Mouse (Mus musculus) megakaryocyte-erythroid progenitor cell, adult 5 weeks (primary cell): ENCODE measurements around the gene Syt9. TPM values are rescaled to one million over a fixed set of nuclear protein-coding genes. Genes with fewer than 3 reads are reported as not detected.

Experiments used
- polyA plus RNA-seq: library from polyadenylated mRNA; stranded (reverse); fragments of >175 nt; gene quantifications from 2 replicates; pipeline ENCODE4 v1.2.3, GENCODE M21; 2012

Gene Syt9
- polyA plus RNA-seq, result not detected in 2 replicates

DNA sequence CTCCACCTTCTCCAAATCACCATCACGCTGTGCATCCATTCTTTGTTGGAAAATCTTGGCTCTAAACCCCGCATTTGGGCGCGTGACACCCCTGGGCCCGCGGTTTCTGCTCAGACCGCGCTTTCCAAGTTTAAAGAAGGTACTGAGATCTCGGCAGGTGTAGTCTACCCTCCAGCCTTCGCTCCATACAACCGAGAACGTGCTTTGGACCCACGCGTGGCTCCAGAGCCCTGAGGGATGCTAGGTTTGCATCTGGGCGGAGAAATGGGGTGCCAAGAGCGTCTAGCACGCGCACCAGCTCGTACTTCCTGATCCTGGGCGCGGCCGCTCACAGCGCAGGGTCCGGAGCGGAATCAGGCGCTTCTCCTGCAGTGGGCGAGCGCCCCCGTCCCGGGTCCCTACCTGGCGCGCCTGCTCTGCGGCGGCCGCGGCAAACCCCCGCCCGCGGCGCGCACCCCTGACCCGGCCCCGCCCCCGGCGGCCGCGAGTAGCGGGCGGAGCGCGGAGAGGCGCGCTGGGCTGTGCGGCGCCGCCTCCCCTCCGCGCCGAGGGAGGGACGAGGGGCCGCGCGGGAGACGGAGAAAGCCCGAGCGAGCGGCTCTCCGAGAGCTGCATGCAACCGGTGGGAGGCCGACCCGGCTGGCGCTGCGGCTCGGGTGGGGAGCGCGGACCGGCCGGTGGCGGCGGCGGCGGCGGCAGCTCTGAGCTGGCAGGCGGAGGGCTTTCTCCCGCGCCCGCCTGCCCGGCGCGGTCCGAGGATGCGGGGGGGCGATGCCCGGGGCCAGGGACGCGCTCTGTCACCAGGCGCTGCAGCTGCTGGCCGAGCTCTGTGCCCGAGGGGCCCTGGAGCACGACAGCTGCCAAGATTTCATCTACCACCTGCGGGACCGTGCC, at the start of gene Syt9:
Gene Syt9 (plus strand): TSS at position 497 of the 894 bp plus-strand sequence.

DNA sequence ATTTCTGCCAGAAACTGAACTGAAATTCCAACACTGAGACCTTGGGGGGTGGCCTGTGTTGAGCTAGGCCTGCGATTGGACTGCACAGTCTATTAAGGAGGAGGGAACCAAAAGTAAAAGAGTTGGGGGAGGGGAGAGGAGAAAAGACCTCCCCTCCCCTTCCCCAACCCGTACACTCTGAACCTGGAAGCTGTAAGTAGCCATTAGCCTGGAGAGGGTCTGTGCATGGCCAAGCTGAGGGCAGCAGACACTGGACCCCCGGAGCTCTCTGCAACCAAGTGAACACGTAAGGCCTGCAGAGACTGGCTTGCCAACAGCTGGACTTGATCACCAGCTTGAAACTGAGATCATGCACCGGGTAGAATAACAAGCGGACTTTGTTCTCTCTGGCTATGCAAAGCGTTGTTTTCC, 196.7 kb downstream of the Syt9 start, which contains the start of gene Olfml1:
Gene Olfml1 (plus strand): TSS at position 186 of the 411 bp plus-strand sequence.

DNA sequence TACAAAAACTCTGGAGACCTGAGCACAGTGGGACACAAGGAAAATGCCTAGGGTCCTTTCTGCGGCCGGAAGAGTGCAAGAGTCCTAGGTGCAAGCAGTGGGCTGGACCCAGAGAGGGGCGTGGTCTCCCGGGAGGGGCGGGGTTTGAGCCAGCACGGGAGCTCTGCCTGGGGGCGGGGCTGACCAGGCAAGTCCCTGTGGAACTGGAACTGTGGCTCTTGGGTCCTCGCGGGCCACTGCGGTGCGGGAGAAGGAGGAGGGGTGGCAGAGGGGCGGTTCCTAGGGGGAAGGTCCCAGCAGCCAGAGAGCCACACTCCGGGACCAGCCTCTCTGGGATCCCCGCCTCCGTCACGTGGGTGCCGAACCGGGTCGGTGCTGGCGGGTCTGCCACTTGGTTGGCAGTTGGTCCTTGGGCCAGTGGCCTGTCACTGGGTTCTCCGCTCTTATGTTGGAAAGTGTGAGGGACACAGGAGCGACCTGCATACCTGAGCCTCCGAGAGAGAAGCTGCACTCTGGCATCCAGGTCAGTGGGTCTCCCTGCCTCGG, 224.4 kb downstream of the Syt9 start, which contains the start of gene Ppfibp2:
Gene Ppfibp2 (plus strand): TSS at position 351 of the 546 bp plus-strand sequence.

Other genes starting within 250 kb of the Syt9 start
- not detected in 2 replicates for gene Olfr715, start 239.6 kb upstream of the Syt9 start, polyA plus RNA-seq
- not detected in 2 replicates for gene Olfr716, start 232.4 kb upstream of the Syt9 start, polyA plus RNA-seq
- gene Nlrp14, start 203.7 kb upstream of the Syt9 start, polyA plus RNA-seq, result 0.02 TPM in 1 of 2 replicates, not detected in the other
- not detected in 2 replicates for gene Rbmxl2, start 161.3 kb upstream of the Syt9 start, polyA plus RNA-seq
- not detected in 2 replicates for gene Olfml1, start 196.7 kb downstream of the Syt9 start, polyA plus RNA-seq
- 1.7 and 1.9 TPM in 2 replicates for gene Ppfibp2, start 224.5 kb downstream of the Syt9 start, polyA plus RNA-seq